Mouse (Mus musculus) liver, embryonic 14.5 days (tissue): ENCODE measurements at regions not wholly inside any gene's neighbourhood (a gene's known extent, or its start where the extent isn't known, plus 50 kb on each side); places are given as distances from the start of the nearest gene placed in this dataset.

Experiments used
- CTCF ChIP-seq: IDR thresholded peaks from 2 replicates; pipeline ENCODE4 v1.5.1; 2016; ENCODE audit warnings: antibody characterized with exemption, low read depth, control low read depth
- EP300 ChIP-seq: IDR thresholded peaks from 2 replicates; pipeline ENCODE4 v1.6.1; 2016; ENCODE audit warnings: antibody characterized with exemption, low read depth

DNA sequence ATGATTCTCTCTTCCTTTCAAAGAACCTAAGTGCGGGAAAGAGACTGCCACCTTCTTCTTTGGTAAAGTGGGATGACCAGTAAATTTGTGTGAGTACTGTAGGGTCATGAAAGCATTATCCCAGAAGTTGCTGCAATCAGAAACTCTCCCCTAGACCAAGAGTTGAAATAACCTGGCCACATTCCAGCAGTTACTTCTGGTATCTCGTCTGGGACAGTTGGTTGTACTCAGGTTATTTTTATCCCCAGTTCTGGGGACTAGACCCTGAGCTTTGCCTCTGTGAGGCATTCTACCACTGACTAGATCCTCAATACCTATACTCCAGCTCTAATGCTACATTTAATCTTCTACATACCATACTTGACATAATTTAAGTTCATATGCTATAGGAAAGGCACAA lies 259.8 kb upstream of the Camk1g start:
- TF ChIP-seq CTCF, result no peak
- no peak for TF ChIP-seq EP300
